Mouse (Mus musculus): ENCODE measurements at regions not wholly inside any gene's neighbourhood (a gene's known extent, or its start where the extent isn't known, plus 50 kb on each side); places are given as distances from the start of the nearest gene placed in this dataset.
"Not testable (repeated sequence)": the region's sequence is repeated elsewhere in the genome, so short reads cannot be mapped to it uniquely, and the experiment has no call there.

- no peak for DNase-seq (ENCODE audit: low spot score in 2 of 2)
These were observed 297.9 kb upstream of the Pex5l start for GRCm38 (mm10) chr3:33440905-33441304.

DNA sequence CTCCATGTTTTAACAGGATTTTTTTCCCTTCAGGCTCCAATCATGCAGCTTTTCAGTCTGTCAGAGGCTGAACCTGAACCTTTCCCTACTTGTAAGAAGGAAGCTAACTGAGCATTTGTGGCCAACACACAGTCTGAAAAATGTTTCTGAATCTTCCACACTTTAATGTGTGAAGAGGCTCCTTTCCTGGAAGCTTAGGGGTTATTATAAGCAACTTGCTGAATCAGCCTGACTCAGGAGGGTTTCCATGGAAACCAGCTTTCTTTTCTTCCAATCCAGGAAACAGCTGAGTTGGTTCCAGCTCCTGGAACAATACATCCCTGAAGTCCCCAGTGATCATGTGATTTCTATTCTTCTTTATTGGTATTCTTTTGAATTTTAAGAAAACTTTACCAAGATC lies 297.5 kb upstream of the Pex5l start:
- peak in 1 of 2 experiments; percentile 11 for DNase-seq (ENCODE audit: low spot score in 2 of 2)

- DNase-seq (ENCODE audit: low spot score in 2 of 2), result no peak
These were observed 273.9 kb upstream of the Pex5l start for GRCm38 (mm10) chr3:33416922-33417321.

- DNase-seq (ENCODE audit: low spot score in 2 of 2), result no peak
These were observed 273.3 kb upstream of the Pex5l start for GRCm38 (mm10) chr3:33416321-33416720.

DNA sequence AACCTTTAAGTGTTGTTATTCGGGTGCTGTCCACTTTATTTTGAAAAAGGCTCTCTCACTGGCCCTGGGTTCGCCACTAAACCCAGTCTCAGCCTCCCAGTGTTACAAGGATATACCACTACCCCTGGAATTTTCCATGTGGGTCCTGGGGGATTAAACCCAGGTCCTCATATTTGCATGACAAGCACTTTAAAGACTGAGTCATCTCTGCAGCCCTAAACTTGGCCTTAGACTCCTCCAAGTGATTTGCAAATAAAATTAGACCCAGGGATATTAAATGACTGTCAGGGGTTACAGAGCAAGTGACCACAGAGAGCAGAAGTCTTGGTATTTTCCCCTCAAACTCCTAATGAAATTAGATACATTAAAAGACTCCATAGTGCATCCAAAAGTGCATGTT lies 258.9 kb upstream of the Pex5l start:
- no peak for DNase-seq (ENCODE audit: low spot score in 2 of 2)

DNA sequence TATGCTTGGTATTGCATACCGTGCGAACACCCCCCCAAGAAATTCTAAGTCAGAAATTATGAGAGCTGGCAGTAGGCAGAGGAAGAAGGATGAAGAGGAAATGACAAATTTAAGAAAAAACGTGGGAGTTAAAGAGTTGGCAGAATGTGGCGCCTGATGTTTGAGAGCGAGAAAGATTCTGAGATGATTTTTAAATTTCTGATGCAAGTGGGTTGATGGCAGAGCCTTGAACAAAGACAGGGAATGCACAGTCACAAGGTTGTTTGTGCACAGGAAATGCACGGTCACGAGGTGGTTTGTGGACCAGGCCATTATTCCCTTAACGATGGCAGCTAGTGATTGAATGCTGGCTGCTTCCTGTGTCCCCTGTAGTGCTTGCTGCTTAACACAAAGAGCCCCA lies 256.3 kb upstream of the Pex5l start:
- DNase-seq (ENCODE audit: low spot score in 2 of 2), result peak in 1 of 2 experiments; percentile 31

- no peak for DNase-seq (ENCODE audit: low spot score in 2 of 2)
These were observed 255.3 kb upstream of the Pex5l start for GRCm38 (mm10) chr3:33398326-33398725.

GRCm38 (mm10) chr3:33397217-33397616 lies 254.2 kb upstream of the Pex5l start:
- peak in 1 of 2 experiments; percentile 14 for DNase-seq (ENCODE audit: low spot score in 2 of 2)

GRCm38 (mm10) chr3:33392541-33392822 lies 249.4 kb upstream of the Pex5l start:
- no peak for DNase-seq (ENCODE audit: low spot score in 2 of 2)

DNA sequence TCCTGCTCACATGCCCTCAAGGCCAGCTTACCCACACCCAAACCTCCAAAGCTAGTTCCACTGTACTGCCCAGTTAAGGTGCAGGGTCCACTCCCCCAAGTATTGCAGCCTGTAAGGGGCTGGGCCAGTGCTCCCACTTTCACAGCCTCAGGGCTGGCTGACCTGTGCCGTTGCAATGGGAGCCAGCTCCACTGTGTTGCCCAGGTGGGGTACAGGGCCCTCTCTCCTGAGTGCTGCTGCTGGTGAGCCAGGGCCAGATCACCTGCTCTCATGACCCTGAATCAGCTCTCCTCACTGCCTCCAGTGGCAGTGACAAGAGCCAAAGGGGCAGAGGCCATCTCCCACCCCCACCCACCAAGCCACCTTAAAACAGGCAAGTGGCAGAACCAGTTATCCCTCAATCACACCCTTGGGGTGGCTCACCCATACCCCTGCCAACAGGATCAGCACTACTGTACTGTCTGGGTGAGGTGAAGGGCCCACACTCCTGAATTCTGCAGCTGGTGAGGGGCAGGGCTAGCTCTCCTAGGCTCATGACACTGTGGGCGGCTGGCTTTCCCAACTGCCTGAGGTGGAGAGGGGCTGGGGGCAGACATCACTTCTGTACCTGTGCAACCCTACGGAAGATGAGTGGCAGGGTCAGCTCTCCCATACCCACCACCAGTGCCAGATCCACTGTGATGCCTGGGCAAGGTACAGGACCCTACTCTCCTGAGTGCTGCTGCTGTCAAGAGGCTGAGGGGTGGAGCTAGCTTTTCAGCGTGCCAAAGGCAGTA lies 248.9 kb upstream of the Pex5l start:
- no peak for DNase-seq (ENCODE audit: low spot score in 2 of 2)

- no peak for DNase-seq (ENCODE audit: low spot score in 2 of 2)
These were observed 245.1 kb upstream of the Pex5l start for GRCm38 (mm10) chr3:33388171-33388570.

GRCm38 (mm10) chr3:33383622-33384021 lies 240.6 kb upstream of the Pex5l start:
- DNase-seq (ENCODE audit: low spot score in 2 of 2), result no peak

GRCm38 (mm10) chr3:33379604-33380003 lies 236.6 kb upstream of the Pex5l start:
- no peak for DNase-seq (ENCODE audit: low spot score in 2 of 2)

GRCm38 (mm10) chr3:33375161-33375560 lies 232.1 kb upstream of the Pex5l start:
- no peak for DNase-seq (ENCODE audit: low spot score in 2 of 2)

DNA sequence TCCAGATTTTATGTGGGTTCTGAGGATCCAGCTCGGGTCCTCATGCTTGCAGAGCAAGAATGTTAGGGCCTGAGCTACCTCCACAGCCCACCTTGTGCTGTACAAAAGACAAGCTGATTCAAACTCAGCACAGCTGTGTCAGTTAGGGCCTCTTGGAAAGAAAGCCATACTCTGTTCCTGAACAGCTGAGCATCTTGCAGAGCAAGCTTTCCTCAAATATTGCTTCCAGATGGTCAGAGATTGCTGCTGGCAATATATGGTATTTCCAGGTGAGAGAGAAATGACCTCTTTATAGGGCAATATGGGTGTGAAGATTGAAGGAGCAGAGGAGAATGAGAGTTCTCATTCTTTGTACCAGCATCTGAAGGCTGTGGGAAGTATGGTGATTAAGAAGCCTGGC lies 229.8 kb upstream of the Pex5l start:
- DNase-seq (ENCODE audit: low spot score in 2 of 2), result no peak

DNA sequence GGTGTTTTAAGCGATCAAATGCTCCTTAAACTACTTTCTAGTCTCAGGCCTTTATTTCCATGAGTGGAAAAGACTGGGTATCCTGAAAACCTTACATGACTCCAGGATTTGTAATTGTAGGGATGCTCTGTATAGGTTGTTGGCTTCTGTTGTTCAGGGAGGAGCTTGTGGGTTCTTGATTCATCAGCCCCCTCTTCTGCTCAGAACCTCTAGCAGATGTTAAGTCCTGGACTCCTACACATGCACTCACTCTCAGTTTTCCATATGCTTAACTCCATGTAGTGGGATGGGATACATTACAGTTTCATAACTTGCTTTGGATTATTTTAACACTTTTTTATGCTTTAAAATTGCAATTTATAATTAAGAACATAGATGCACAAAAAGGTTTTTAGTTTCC lies 220.5 kb upstream of the Pex5l start:
- no peak for DNase-seq (ENCODE audit: low spot score in 2 of 2)

- no peak for DNase-seq (ENCODE audit: low spot score in 2 of 2)
These were observed 217.0 kb upstream of the Pex5l start for GRCm38 (mm10) chr3:33360030-33360429.

- DNase-seq (ENCODE audit: low spot score in 2 of 2), result no peak
These were observed 210.8 kb upstream of the Pex5l start for GRCm38 (mm10) chr3:33353860-33354259.

GRCm38 (mm10) chr3:33350986-33351385 lies 207.9 kb upstream of the Pex5l start:
- DNase-seq (ENCODE audit: low spot score in 2 of 2), result no peak

- DNase-seq (ENCODE audit: low spot score in 2 of 2), result no peak
These were observed 191.0 kb upstream of the Pex5l start for GRCm38 (mm10) chr3:33334056-33334455.

- DNase-seq (ENCODE audit: low spot score in 2 of 2), result not testable (repeated sequence)
These were observed 174.6 kb upstream of the Pex5l start for GRCm38 (mm10) chr3:33317691-33318090.

- no peak for DNase-seq (ENCODE audit: low spot score in 2 of 2)
These were observed 169.3 kb upstream of the Pex5l start for GRCm38 (mm10) chr3:33312230-33312825.

DNA sequence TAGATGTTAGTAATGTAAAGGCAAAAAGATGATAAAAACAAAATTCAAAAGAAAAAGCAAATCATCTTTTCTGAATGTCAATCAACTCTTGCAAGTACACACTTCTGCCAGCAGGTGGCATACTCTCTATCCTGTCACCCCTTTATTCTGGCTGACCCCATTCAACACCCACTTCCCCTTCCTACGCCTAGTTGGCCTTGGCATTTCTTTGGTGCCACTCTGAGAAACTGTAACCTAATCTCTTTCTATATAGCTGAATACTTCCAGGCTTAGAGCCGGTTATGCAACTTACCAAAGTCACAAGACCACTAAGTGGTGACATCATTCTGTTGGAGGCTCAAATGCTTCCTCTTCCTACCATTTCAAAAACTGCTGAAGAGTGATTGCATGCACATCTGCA lies 165.2 kb upstream of the Pex5l start:
- no peak for DNase-seq (ENCODE audit: low spot score in 2 of 2)

DNA sequence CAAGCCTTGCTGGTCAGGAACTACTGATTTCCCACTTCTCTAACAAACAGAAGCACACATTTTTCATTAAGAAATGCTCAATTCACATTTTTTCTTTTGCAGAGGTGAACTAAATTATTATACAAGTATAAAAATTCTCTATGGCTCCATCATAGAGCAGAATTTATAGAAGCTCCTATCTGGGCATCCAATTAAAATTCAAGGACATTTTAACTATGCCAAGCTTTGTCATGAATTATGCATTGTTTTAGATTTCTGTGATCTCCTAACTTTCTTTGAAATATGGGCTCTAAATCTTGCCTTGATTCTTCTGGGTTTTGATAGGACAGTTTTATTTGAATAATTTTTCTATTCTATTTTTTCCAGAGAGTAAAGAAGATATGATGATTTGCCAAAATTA lies 163.1 kb upstream of the Pex5l start:
- DNase-seq (ENCODE audit: low spot score in 2 of 2), result no peak
